Mouse (Mus musculus) limb, embryonic 14.5 days (tissue): ENCODE data around the gene Draxin. TPM values are rescaled to one million over a fixed set of nuclear protein-coding genes. Genes with fewer than 3 reads are reported as not detected.

ENCODE experiments used
- ATAC-seq: fragments of 200-750 bp; cut with Nextera tagmentation; 2 replicates; pipeline ENCODE4 v1.8.0; 2017; ENCODE audit warnings: low read depth, moderate number of reproducible peaks, moderate TSS enrichment; ENCODE audit not compliant: low FRiP score
- DNase-seq: peaks from one replicate; pipeline ENCODE4 v3.0.0-alpha.2; 2015; ENCODE audit warnings: low spot score
- H3K27ac ChIP-seq: fragments of 300-500 bp; sonication (generic); replicated peaks from 2 replicates; pipeline ENCODE4 v1.5.1; 2014; ENCODE audit warnings: low read depth, mild to moderate bottlenecking, low read length, moderate library complexity, mixed read lengths
- H3K27me3 ChIP-seq: fragments of 300-500 bp; sonication (generic); 2 replicates; pipeline ENCODE4 v1.6.1; 2014; ENCODE audit warnings: low read length, mixed read lengths; ENCODE audit not compliant: control insufficient read depth, insufficient read depth
- H3K36me3 ChIP-seq: fragments of 300-500 bp; sonication (generic); 2 replicates; pipeline ENCODE4 v1.6.1; 2014; ENCODE audit warnings: mild to moderate bottlenecking, low read length, moderate library complexity, mixed read lengths; ENCODE audit not compliant: control insufficient read depth, insufficient read depth
- H3K4me1 ChIP-seq: fragments of 300-500 bp; sonication (generic); 2 replicates; pipeline ENCODE4 v1.6.1; 2014; ENCODE audit warnings: antibody characterized with exemption, low read length, mixed read lengths; ENCODE audit not compliant: control insufficient read depth, insufficient read depth
- H3K4me2 ChIP-seq: fragments of 300-500 bp; sonication (generic); replicated peaks from 2 replicates; pipeline ENCODE4 v1.6.1; 2014; ENCODE audit warnings: low read depth, mild to moderate bottlenecking, low read length, moderate library complexity; ENCODE audit not compliant: severe bottlenecking
- H3K4me3 ChIP-seq: fragments of 300-500 bp; sonication (generic); replicated peaks from 2 replicates; pipeline ENCODE4 v1.5.1; 2014; ENCODE audit warnings: low read length
- H3K9ac ChIP-seq: fragments of 300-500 bp; sonication (generic); 2 replicates; pipeline ENCODE4 v1.6.1; 2014; ENCODE audit warnings: mild to moderate bottlenecking, low read depth, low read length, moderate library complexity; ENCODE audit not compliant: severe bottlenecking
- H3K9me3 ChIP-seq: fragments of 300-500 bp; sonication (generic); 2 replicates; pipeline ENCODE4 v1.6.1; 2016; ENCODE audit warnings: low read length; ENCODE audit not compliant: control insufficient read depth
- POLR2A ChIP-seq: fragments of 200-500 bp; IDR thresholded peaks from 2 replicates; pipeline ENCODE4 v1.8.0; 2012; ENCODE audit warnings: inconsistent platforms, mild to moderate bottlenecking, moderate library complexity, borderline replicate concordance; ENCODE audit not compliant: insufficient read depth, insufficient read length; ENCODE audit errors: extremely low read depth
- WGBS: fragments of 180-500 bp; shearing (Covaris S2); extraction: QIAGEN DNeasy Blood & Tissue Kit; methylation state at CpG from one replicate; pipeline ENCODE4 v1.1.7; 2014; 5-methylcytosine and 5-hydroxymethylcytosine counted together
- polyA plus RNA-seq, 2 experiments: library from polyadenylated mRNA; depleted of rRNA in 1 of 2; stranded (reverse) in 1 of 2; unstranded in 1 of 2; fragments of >200 nt; fragmentation: Nextera tagmentation in 1 of 2; extraction: Ambion mirVana in 1 of 2; gene quantifications; 2 replicates each; pipeline versions ENCODE4 v1.2.1 to v1.2.3; 2012 to 2014

The Draxin gene
- polyA plus RNA-seq, 2 experiments, result 0.45 to 1.5 TPM

GRCm38 (mm10) chr4:148097936-148098335 is 32.6 kb downstream of the Draxin start:
- no peak for ATAC-seq
- WGBS, result 88% methylated on average over 2 of the region's 2 CpGs
- Histone ChIP-seq H3K4me3 (no peak overlapping the region), H3K9ac (no peak overlapping the region), H3K27me3 (no peaks in the 10 kb centered on the region), H3K4me1 (no peaks in the 10 kb centered on the region), H3K9me3 (no peaks in the 10 kb centered on the region), H3K27ac (no peak overlapping the region), H3K4me2 (no peak overlapping the region), H3K36me3 (no peaks in the 10 kb centered on the region)
- no peak for DNase-seq
- no peak for TF ChIP-seq POLR2A

GRCm38 (mm10) chr4:148095081-148095480 is 35.4 kb downstream of the Draxin start:
- Histone ChIP-seq H3K4me3 (no peak overlapping the region), H3K9me3 (no peaks in the 10 kb centered on the region), H3K4me2 (no peak overlapping the region), H3K27ac (no peak overlapping the region), H3K36me3 (no peaks in the 10 kb centered on the region), H3K4me1 (no peaks in the 10 kb centered on the region), H3K9ac (no peak overlapping the region), H3K27me3 (no peaks in the 10 kb centered on the region)
- no peak for TF ChIP-seq POLR2A
- DNase-seq (no peak), ATAC-seq (no peak)
- WGBS, result 84% methylated on average over 4 of the region's 4 CpGs

GRCm38 (mm10) chr4:148094161-148094560 is 36.3 kb downstream of the Draxin start:
- ATAC-seq (no peak), DNase-seq (no peak)
- no peak for TF ChIP-seq POLR2A
- H3K4me1 ChIP-seq, result no peaks in the 10 kb centered on the region
- no peaks in the 10 kb centered on the region for H3K36me3 ChIP-seq
- no peaks in the 10 kb centered on the region for H3K27me3 ChIP-seq
- H3K27ac ChIP-seq, result no peak overlapping the region
- no peaks in the 10 kb centered on the region for H3K9me3 ChIP-seq
- no peak overlapping the region for H3K9ac ChIP-seq
- 84% methylated on average over 5 of the region's 5 CpGs for WGBS
- H3K4me3 ChIP-seq, result no peak overlapping the region
- no peak overlapping the region for H3K4me2 ChIP-seq

DNA sequence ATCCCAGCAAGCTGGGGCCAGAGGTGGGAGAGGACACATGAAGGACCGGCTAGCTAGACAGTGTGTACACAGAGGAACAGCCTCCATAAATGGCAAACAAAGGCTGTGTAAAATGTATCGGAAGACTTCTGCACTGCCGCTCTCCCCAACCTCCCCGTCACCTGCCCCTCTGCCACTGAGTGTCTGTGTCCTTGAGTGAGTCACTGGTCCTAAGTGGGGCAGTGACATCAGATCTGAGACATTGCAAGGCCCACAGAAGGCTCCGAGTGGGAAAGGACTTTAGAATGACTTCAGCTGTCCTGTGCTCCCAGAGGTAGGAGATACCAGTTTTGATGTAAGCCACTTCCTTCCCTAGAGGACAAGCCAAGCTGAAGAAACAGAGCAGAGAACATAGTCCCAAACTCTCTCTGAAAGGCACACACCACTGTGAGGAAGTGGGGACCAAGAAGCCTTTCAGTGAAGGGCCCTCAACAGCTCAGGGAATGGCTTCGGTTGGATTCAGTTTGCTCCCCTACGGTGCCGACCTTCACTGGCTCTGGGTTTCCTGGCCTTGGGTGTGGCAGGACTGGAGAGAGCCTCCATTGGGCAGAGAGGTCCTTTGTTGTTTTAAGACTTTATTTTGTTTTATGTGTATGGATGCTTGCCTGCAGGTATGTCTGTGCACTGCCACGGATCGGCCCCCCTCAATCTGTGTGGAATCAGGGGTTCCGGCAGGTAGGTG is 37.8 kb downstream of the Draxin start:
- H3K27me3 ChIP-seq, result no peaks in the 10 kb centered on the region
- no peak overlapping the region for H3K27ac ChIP-seq
- ATAC-seq (no peak), DNase-seq (no peak)
- no peak for TF ChIP-seq POLR2A
- 88% methylated on average over 11 of the region's 11 CpGs for WGBS
- H3K4me1 ChIP-seq, result 0 out of 2 replicates have a peak, but pooled peaks cover 2% of the 10 kb centered on the region
- H3K9ac ChIP-seq, result no peak overlapping the region
- H3K4me3 ChIP-seq, result no peak overlapping the region
- H3K4me2 ChIP-seq, result no peak overlapping the region
- H3K36me3 ChIP-seq, result no peaks in the 10 kb centered on the region
- no peaks in the 10 kb centered on the region for H3K9me3 ChIP-seq

- no peak for ATAC-seq
Observed at GRCm38 (mm10) chr4:148091181-148091580, 39.3 kb downstream of the Draxin start.

More at GRCm38 (mm10) chr4:148091181-148091580, 39.3 kb downstream of the Draxin start:
- Histone ChIP-seq H3K4me2 (no peak overlapping the region), H3K36me3 (no peaks in the 10 kb centered on the region), H3K4me1 (0 out of 2 replicates have a peak, but pooled peaks cover 10% of the 10 kb centered on the region), H3K4me3 (no peak overlapping the region), H3K27ac (no peak overlapping the region), H3K9me3 (no peaks in the 10 kb centered on the region), H3K27me3 (no peaks in the 10 kb centered on the region), H3K9ac (no peak overlapping the region)
- no peak for TF ChIP-seq POLR2A
- DNase-seq, result no peak
- 95% methylated on average over 1 of the region's 1 CpGs for WGBS
